Mouse (Mus musculus): ENCODE results near the gene Pip4k2a. TPM values are rescaled to one million over a fixed set of nuclear protein-coding genes. Genes with fewer than 3 reads are reported as not detected.
A peak's percentile ranks its signal among the peaks of the same experiment; 100 is the strongest.

Gene Pip4k2a
- polyA plus RNA-seq, 1 experiment from 2014 or later: 10.1 TPM

GRCm38 (mm10) chr2:18874063-18874462, 123.9 kb downstream of the Pip4k2a start:
- DNase-seq (ENCODE audit: low spot score) (no peak), ATAC-seq (replicated peaks; ENCODE audit: low FRiP score, low TSS enrichment, low read depth) (no peak)
- Histone ChIP-seq H3K4me1 (replicated peaks; ENCODE audit: control insufficient read depth, insufficient read depth, low read length) (no peaks in the 10 kb centered on the region), H3K4me2 (ENCODE audit: low read length) (no peak overlapping the region), H3K27me3 (replicated peaks; ENCODE audit: control insufficient read depth, insufficient read depth, low read length) (no peaks in the 10 kb centered on the region), H3K27ac (ENCODE audit: low read depth) (no peak overlapping the region), H3K9ac (ENCODE audit: low read length) (no peak overlapping the region), H3K9me3 (ENCODE audit: control insufficient read depth, low read length) (no peaks in the 10 kb centered on the region), H3K36me3 (ENCODE audit: control insufficient read depth, insufficient read depth, low read length) (no peaks in the 10 kb centered on the region), H3K4me3 (ENCODE audit: low read depth, low read length) (no peak overlapping the region)
- 90% methylated on average over 8 of the region's 8 CpGs for WGBS

DNA sequence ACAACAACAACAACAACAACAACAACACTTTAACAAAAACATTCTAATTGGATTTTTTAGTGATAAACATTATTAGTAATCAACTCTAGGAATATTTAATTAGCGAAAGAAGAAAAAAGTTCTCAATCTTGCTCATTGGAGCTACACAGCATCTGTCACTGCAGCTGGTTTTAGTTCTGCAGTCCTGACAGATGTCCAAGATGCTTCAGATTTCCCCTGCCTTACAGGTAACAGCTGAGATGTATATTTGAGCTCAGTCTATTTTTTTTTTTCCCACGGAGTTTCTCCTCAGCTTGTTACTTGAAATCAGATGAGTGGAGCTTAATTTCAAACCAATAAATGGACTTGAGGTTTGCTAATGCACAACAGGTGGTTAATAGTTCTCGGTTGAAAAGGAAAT, 124.5 kb downstream of the Pip4k2a start:
- Histone ChIP-seq H3K4me3 (ENCODE audit: low read depth, low read length) (no peak overlapping the region), H3K36me3 (ENCODE audit: control insufficient read depth, insufficient read depth, low read length) (no peaks in the 10 kb centered on the region), H3K27ac (ENCODE audit: low read depth) (no peak overlapping the region), H3K4me2 (ENCODE audit: low read length) (no peak overlapping the region), H3K9me3 (ENCODE audit: control insufficient read depth, low read length) (no peaks in the 10 kb centered on the region), H3K27me3 (replicated peaks; ENCODE audit: control insufficient read depth, insufficient read depth, low read length) (no peaks in the 10 kb centered on the region), H3K4me1 (replicated peaks; ENCODE audit: control insufficient read depth, insufficient read depth, low read length) (no peaks in the 10 kb centered on the region), H3K9ac (ENCODE audit: low read length) (no peak overlapping the region)
- no peak for DNase-seq (ENCODE audit: low spot score)
- 71% methylated on average over 3 of the region's 3 CpGs for WGBS
- ATAC-seq (replicated peaks; ENCODE audit: low FRiP score, low TSS enrichment, low read depth): no peak

GRCm38 (mm10) chr2:18872797-18873196, 125.1 kb downstream of the Pip4k2a start:
- Histone ChIP-seq H3K9ac (ENCODE audit: low read length) (no peak overlapping the region), H3K4me3 (ENCODE audit: low read depth, low read length) (no peak overlapping the region), H3K27me3 (replicated peaks; ENCODE audit: control insufficient read depth, insufficient read depth, low read length) (no peaks in the 10 kb centered on the region), H3K27ac (ENCODE audit: low read depth) (no peak overlapping the region), H3K4me1 (replicated peaks; ENCODE audit: control insufficient read depth, insufficient read depth, low read length) (no peaks in the 10 kb centered on the region), H3K4me2 (ENCODE audit: low read length) (no peak overlapping the region), H3K9me3 (ENCODE audit: control insufficient read depth, low read length) (no peaks in the 10 kb centered on the region), H3K36me3 (ENCODE audit: control insufficient read depth, insufficient read depth, low read length) (no peaks in the 10 kb centered on the region)
- DNase-seq (ENCODE audit: low spot score) (peak; percentile 84), ATAC-seq (replicated peaks; ENCODE audit: low FRiP score, low TSS enrichment, low read depth) (no peak)
- 4% methylated on average over 2 of the region's 2 CpGs for WGBS

GRCm38 (mm10) chr2:18871087-18871486, 126.8 kb downstream of the Pip4k2a start:
- Histone ChIP-seq H3K4me2 (ENCODE audit: low read length) (no peak overlapping the region), H3K4me1 (replicated peaks; ENCODE audit: control insufficient read depth, insufficient read depth, low read length) (no peaks in the 10 kb centered on the region), H3K36me3 (ENCODE audit: control insufficient read depth, insufficient read depth, low read length) (no peaks in the 10 kb centered on the region), H3K4me3 (ENCODE audit: low read depth, low read length) (no peak overlapping the region), H3K27me3 (replicated peaks; ENCODE audit: control insufficient read depth, insufficient read depth, low read length) (no peaks in the 10 kb centered on the region), H3K27ac (ENCODE audit: low read depth) (no peak overlapping the region), H3K9me3 (ENCODE audit: control insufficient read depth, low read length) (no peaks in the 10 kb centered on the region), H3K9ac (ENCODE audit: low read length) (no peak overlapping the region)
- 95% methylated on average over 3 of the region's 3 CpGs for WGBS
- no peak for ATAC-seq (replicated peaks; ENCODE audit: low FRiP score, low TSS enrichment, low read depth)
- peak; percentile 2 for DNase-seq (ENCODE audit: low spot score)

GRCm38 (mm10) chr2:18867069-18867468, 130.9 kb downstream of the Pip4k2a start:
- ATAC-seq (replicated peaks; ENCODE audit: low FRiP score, low TSS enrichment, low read depth): no peak
- Histone ChIP-seq H3K36me3 (ENCODE audit: control insufficient read depth, insufficient read depth, low read length) (peaks cover 6% of the 10 kb centered on the region; the same call in 1 of the 2 replicates), H3K4me1 (replicated peaks; ENCODE audit: control insufficient read depth, insufficient read depth, low read length) (no peaks in the 10 kb centered on the region), H3K9me3 (ENCODE audit: control insufficient read depth, low read length) (no peaks in the 10 kb centered on the region), H3K9ac (ENCODE audit: low read length) (no peak overlapping the region), H3K4me2 (ENCODE audit: low read length) (no peak overlapping the region), H3K27ac (ENCODE audit: low read depth) (no peak overlapping the region), H3K27me3 (replicated peaks; ENCODE audit: control insufficient read depth, insufficient read depth, low read length) (no peaks in the 10 kb centered on the region), H3K4me3 (ENCODE audit: low read depth, low read length) (no peak overlapping the region)
- WGBS: 96% methylated on average over 2 of the region's 2 CpGs
- peak; percentile 21 for DNase-seq (ENCODE audit: low spot score)

- WGBS: 81% methylated on average over 5 of the region's 5 CpGs
- ATAC-seq (replicated peaks; ENCODE audit: low FRiP score, low TSS enrichment, low read depth) (no peak), DNase-seq (ENCODE audit: low spot score) (peak; percentile 41)
- Histone ChIP-seq H3K9me3 (ENCODE audit: control insufficient read depth, low read length) (no peaks in the 10 kb centered on the region), H3K27ac (ENCODE audit: low read depth) (no peak overlapping the region), H3K4me1 (replicated peaks; ENCODE audit: control insufficient read depth, insufficient read depth, low read length) (no peaks in the 10 kb centered on the region), H3K36me3 (ENCODE audit: control insufficient read depth, insufficient read depth, low read length) (peaks cover 9% of the 10 kb centered on the region; the same call in 1 of the 2 replicates), H3K9ac (ENCODE audit: low read length) (no peak overlapping the region), H3K27me3 (replicated peaks; ENCODE audit: control insufficient read depth, insufficient read depth, low read length) (no peaks in the 10 kb centered on the region), H3K4me2 (ENCODE audit: low read length) (no peak overlapping the region), H3K4me3 (ENCODE audit: low read depth, low read length) (no peak overlapping the region)
Measured at GRCm38 (mm10) chr2:18864719-18865118, 133.2 kb downstream of the Pip4k2a start.

DNA sequence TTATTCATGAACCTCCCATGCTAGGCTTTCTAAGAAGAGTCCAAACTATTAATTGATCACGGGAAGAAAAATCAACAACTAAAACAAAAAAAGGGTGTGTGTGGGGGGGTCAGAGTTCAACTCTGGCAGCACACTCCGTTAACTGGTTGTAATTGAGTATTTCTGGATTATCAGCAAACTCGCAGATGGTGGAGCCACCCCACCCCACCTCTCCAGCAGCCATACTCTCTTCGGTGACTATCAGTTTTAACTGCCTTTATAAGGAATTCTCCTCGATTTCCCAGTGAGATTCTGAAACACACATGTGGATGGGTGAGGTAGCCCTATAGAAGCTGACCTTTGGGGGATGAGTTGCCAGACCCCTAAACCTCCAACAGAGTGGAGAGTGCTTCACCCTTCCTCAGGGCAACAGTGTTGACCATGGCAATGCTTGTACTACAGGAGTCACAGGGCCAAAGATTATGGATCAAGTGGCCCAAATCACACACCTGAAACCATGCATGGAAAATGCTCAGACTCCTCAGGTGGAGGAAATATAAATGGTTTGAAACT, 136.2 kb downstream of the Pip4k2a start:
- peak; percentile 18 for DNase-seq (ENCODE audit: low spot score)
- Histone ChIP-seq H3K27me3 (replicated peaks; ENCODE audit: control insufficient read depth, insufficient read depth, low read length) (no peaks in the 10 kb centered on the region), H3K4me2 (ENCODE audit: low read length) (no peak overlapping the region), H3K27ac (ENCODE audit: low read depth) (no peak overlapping the region), H3K4me3 (ENCODE audit: low read depth, low read length) (no peak overlapping the region), H3K36me3 (ENCODE audit: control insufficient read depth, insufficient read depth, low read length) (peaks cover 9% of the 10 kb centered on the region; the same call in 1 of the 2 replicates), H3K9ac (ENCODE audit: low read length) (no peak overlapping the region), H3K4me1 (replicated peaks; ENCODE audit: control insufficient read depth, insufficient read depth, low read length) (no peaks in the 10 kb centered on the region), H3K9me3 (ENCODE audit: control insufficient read depth, low read length) (no peaks in the 10 kb centered on the region)
- ATAC-seq (replicated peaks; ENCODE audit: low FRiP score, low TSS enrichment, low read depth): no peak
- 82% methylated on average over 5 of the region's 5 CpGs for WGBS

GRCm38 (mm10) chr2:18860686-18861085, 137.2 kb downstream of the Pip4k2a start:
- H3K4me3 ChIP-seq (ENCODE audit: low read depth, low read length): no peak overlapping the region
- peaks cover 9% of the 10 kb centered on the region; the same call in 1 of the 2 replicates for H3K36me3 ChIP-seq (ENCODE audit: control insufficient read depth, insufficient read depth, low read length)
- ATAC-seq (replicated peaks; ENCODE audit: low FRiP score, low TSS enrichment, low read depth) (no peak), DNase-seq (ENCODE audit: low spot score) (peak; percentile 34)
- WGBS: 63% methylated on average over 9 of the region's 9 CpGs
- no peak overlapping the region for H3K27ac ChIP-seq (ENCODE audit: low read depth)
- H3K9ac ChIP-seq (ENCODE audit: low read length): no peak overlapping the region
- no peak overlapping the region for H3K4me2 ChIP-seq (ENCODE audit: low read length)
- no peaks in the 10 kb centered on the region for H3K9me3 ChIP-seq (ENCODE audit: control insufficient read depth, low read length)
- no peaks in the 10 kb centered on the region for H3K27me3 ChIP-seq (replicated peaks; ENCODE audit: control insufficient read depth, insufficient read depth, low read length)
- H3K4me1 ChIP-seq (replicated peaks; ENCODE audit: control insufficient read depth, insufficient read depth, low read length): no peaks in the 10 kb centered on the region

DNA sequence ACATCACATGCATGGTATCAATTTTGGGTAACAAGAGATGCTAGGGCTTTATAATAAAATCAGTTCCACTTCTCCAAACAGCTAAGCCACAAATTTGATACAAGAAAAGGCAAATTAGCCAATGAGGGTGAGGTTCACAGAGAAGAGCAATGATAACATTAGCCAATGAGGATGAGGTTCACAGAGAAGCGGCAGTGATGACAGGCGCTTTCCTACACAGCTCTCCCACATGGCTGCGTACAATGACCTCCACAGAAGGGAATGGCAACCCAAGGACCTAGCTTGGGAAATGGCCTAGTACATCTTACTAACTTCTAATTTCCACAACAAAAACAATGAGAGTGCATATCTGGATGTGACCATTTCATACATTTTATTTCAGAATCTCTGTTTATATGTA, 140.0 kb downstream of the Pip4k2a start:
- DNase-seq (ENCODE audit: low spot score): no peak
- H3K4me3 ChIP-seq (ENCODE audit: low read depth, low read length): no peak overlapping the region
- H3K27ac ChIP-seq (ENCODE audit: low read depth): no peak overlapping the region
- H3K9ac ChIP-seq (ENCODE audit: low read length): no peak overlapping the region
- WGBS: 97% methylated on average over 3 of the region's 3 CpGs
- H3K4me2 ChIP-seq (ENCODE audit: low read length): no peak overlapping the region
- no peaks in the 10 kb centered on the region for H3K27me3 ChIP-seq (replicated peaks; ENCODE audit: control insufficient read depth, insufficient read depth, low read length)
- H3K4me1 ChIP-seq (replicated peaks; ENCODE audit: control insufficient read depth, insufficient read depth, low read length): 0 out of 2 replicates have a peak, but pooled peaks cover 4% of the 10 kb centered on the region
- no peak for ATAC-seq (replicated peaks; ENCODE audit: low FRiP score, low TSS enrichment, low read depth)
- peaks cover 7% of the 10 kb centered on the region; the same call in 1 of the 2 replicates for H3K36me3 ChIP-seq (ENCODE audit: control insufficient read depth, insufficient read depth, low read length)
- H3K9me3 ChIP-seq (ENCODE audit: control insufficient read depth, low read length): no peaks in the 10 kb centered on the region

All from intestine, embryonic 14.5 days (tissue).